Mouse (Mus musculus) liver, adult 2 months (tissue): ENCODE results near the gene Ccer1.

Source experiments
- CTCF ChIP-seq: fragments of 200-500 bp; IDR thresholded peaks from 2 replicates; pipeline ENCODE4 v1.5.1; 2011; ENCODE audit warnings: low read depth, low read length, control low read depth
- POLR2A ChIP-seq: fragments of 200-500 bp; IDR thresholded peaks from 2 replicates; pipeline ENCODE4 v1.6.1; 2011; ENCODE audit warnings: low read length, control low read depth; ENCODE audit not compliant: insufficient read depth; ENCODE audit errors: extremely low read depth

DNA sequence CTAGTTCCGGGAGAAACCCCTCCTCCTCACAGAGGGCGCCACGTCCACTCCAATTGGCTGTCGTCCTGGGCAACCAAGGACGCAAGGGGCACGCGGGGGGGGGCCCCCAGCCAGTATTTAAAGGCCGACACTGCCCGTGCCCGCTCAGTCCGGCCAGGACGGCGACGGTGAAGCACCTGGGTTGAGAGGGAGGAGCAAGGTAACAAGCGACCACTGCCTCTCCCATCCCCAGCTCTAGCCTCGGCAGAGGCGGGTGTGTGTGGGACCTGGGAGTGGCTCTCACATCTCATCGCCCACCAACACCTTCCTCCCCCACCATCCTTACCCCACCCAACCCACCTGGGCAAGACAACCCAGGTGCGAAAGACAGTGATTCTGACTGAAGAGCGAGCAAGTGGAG, at the start of gene Ccer1:
- TF ChIP-seq CTCF: no peak
- TF ChIP-seq POLR2A: no peak
